Mouse (Mus musculus): Measurements from ENCODE around the gene Mgmt. TPM values are rescaled to one million over a fixed set of nuclear protein-coding genes. Genes with fewer than 3 reads are reported as not detected.

The Mgmt gene
- total RNA-seq, 2 experiments from 2014 or later: 5.9 to 6.0 TPM

DNA sequence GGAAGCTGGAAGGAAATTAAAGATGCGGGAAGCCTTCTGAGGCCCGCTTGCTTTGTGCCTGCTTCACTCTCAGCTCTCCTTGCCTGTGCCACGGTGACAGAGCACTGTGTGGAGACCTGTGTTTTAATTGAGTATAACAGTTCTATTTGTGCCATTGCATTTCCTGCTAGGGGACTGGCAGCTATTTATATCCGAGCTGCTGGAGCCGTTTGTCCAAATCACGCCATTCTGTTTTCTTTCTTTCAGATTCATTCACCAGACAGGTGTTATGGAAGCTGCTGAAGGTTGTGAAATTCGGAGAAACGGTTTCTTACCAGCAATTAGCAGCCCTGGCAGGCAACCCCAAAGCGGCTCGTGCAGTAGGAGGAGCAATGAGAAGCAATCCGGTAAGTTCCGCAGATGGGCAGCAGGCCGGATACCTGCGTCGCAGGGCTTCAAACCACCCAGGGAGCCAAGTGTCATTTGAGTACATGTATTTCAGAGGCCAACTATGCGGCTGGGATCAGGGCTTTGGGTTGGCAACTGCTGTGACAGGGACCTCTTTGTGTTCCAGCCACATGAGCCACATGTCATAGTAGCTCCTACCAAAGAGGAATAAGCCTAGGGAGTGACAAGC lies 226.9 kb downstream of the Mgmt start:
- DNase-seq: peak; percentile 25 to 31

DNA sequence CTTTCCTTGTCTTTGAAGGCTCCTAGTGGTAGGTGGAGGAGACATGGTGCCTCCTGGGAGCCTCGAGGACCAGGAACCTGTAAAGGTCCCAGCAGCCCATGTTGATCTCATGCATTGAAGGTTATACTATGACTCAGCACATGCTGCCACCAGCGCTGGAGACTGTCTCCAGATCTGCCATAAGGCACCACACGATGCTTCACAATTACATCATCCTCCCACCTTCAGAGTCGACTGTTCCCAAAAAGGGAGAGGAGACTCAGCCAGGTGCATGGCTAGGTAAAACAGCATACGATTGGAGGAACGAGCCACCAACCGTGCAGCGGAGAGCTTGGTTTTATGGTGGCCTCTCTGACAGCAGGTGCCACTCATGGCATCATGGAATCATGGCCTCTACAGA lies 234.3 kb downstream of the Mgmt start:
- DNase-seq: no peak

DNA sequence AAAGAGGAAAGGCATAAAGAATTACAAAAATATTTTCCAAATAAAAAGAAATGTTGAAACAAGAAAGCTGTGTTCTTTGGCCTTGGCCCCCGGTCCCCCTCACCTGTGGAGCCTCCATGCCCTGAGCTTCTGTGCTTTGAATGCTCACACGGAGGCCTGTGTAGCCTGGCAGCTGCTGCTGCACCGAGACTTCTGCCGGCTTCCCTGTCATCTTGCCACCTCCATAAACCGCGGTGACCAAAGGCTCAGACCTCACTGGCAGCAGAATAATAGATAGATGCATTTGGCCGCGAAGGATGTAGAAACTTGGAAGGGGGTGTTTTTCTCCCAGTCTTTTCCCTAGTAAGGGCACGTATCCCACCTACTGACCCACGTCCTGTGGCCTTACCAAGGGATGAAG lies 235.8 kb downstream of the Mgmt start:
- no peak for DNase-seq

DNA sequence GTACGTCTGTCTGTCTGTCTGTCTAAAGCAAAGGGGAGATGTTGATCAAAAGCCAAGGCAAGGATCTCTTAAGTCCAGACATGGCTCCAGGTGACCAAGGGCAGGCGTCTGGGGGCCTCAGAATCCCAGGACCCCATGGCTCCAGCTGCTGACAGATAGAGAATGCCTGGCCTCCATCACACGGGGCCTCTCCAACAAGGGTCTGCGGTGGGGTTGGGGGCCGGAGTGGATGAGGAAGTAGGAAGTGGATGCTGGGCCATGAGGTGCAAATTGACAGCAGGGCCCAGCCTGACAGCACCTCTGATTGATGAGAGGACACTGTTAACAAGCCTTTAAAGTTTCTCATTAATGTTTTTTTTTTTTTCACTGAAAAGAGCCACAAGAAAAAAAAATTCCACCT lies 237.5 kb downstream of the Mgmt start:
- no peak for DNase-seq

DNA sequence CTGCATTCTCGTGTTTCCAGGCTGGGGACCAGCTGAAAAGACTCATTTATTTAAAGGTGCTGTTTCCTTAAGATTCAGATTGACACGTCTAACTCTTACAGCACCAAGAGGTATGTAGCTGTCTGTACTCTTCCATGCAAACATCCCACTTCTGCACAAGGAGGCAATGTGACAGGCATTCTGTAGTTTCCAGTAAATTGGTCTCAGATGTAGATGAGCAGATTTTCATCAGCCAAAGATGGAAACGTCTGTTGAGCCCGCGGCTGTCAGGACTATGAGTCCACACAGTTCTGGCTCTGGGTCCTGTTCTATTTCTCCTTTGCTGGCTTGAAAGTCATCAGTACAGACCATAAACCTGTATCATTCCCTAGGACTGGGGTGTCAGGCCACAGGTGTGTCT lies 243.7 kb downstream of the Mgmt start:
- DNase-seq: no peak

DNA sequence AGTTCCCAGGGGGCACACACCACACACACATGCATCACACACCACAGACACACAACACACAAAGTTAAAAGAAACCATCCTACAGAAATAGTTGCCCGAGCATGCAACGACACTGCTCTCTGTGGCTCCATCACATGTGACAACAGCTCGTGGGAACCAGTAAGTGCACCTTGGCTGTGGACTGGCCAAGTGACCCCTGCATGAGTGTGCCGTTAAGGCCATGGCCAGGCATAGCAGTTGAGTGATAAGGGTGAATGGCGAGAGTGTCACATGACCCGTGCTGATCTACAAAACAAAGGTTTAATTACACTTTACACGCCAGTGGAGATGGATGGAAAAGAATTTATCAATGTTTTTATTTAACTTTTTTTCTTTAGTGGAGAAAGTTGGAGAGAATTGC lies 245.9 kb downstream of the Mgmt start:
- no peak for DNase-seq

DNA sequence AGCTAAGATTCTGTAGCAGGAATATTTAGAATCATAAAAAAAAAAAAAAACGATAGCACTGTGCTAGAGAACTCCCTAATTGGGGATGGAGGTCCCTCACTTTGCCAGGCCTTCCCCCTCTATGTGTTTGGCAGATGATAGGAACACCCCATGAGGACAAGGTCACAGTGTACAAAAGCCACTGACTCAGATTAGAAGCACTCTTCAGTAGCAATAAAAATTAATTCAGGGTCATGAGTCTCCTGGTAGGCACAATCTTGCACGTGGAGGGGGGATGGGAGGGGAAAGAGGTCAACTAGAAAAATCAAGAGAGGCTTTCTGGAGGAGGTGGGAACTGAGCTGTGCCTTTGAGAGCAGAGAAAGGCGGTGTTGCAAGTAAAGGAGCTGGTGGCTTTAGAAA lies 247.0 kb downstream of the Mgmt start:
- DNase-seq: no peak

DNA sequence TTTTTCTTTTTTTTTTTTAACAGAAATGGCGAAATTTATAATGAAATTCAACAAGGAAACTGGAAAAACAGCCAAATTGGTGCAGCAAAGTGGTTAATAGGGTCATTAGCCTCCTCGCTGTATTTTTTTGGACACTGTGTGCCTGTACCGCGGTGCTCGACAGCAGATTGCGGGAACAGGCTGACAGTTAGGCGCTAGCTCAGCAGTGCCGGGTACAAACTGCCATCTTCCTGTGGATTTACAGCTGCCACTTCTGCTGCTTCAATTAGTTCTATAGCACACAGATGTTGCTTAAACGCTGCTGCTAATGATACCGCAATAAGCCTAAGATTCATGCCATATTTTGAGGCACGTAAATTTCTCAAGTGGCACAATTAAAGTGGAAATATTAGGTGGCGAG lies 252.7 kb downstream of the Mgmt start:
- no peak for DNase-seq

DNA sequence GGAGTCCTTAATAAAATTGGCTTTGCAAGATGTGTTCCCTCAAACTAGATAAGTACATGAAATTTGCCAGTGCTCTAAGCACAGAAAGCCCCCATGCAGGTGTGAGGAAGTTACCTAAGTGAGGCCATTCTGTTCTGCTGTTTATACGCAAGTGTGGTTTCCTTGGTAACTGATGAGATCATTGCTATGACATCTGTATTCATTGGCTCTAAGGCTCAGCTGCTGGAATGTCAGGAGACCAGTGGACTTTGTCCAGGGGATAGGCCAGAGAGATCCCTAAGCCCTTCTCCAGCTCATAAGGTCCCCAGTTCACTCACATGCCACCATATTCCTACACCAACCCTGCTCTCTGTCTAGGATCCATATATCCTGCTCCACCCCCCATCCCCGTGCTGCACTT lies 257.4 kb downstream of the Mgmt start:
- no peak for DNase-seq

DNA sequence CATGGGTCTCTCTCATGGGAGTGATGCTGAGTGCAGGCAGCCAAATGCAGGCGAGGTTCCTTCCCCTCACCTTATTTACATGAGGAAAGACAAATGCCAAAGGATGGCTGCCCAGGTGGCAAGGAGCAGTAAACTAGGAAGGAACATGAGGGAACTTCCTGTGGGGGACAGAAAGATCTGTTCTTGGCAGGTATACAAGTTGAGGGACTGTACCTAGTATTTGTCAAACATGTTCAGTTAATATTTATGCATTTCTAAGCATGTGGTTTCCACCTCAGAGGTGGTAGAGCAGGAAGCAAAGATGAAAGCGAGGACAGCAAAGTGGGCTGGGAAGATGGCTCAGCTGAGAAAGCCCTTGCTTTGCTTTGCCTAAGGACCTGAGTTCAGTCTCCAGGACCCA lies 260.2 kb downstream of the Mgmt start:
- no peak for DNase-seq

DNA sequence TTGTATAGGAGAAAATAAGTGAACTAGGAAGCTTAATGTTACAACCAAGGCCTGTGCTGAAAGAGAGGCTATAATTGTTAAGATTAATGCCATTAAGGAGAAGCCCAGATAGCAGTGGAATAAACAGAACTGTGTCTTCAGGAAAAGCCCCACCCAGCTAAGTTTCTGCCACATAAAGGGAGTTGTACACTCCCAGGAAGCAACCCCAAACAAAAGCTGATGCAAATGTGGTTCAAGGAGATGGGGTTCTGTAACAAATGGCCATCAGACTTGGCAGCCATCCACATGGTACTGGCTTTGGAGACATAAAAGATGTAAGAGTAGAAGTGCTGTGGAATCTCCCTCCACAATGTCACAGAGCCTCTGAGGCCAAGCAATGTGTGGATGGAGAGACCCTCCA lies 264.7 kb downstream of the Mgmt start:
- DNase-seq: peak; percentile 25 to 51

DNA sequence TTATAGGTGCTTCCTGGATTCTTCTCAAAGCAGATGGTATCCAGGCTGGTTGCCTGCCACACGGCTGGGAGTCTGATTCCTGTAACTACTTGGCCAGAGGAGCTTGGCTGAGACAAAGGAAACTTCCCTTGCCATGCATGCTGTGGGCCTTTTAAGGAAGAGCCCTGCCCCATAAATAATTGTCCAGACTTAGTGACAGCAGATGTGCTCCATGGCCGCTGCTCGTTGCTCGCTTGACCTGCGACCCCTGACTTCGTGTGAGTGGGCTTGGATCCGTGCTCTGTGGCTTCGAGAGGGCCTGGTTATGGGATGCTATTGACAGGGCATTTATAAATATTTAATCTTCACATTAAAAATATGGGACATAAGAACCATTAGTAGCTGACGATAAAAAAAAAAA lies 277.9 kb downstream of the Mgmt start:
- DNase-seq: no peak

Measured in heart, adult 18-20 months (tissue).